Mouse (Mus musculus) ES-E14 (cell line): ENCODE data around the gene Hsf4. TPM values are rescaled to one million over a fixed set of nuclear protein-coding genes. Genes with fewer than 3 reads are reported as not detected.

ENCODE experiments used
- DNase-seq: peaks from one replicate; pipeline ENCODE4 v3.0.0-alpha.2; 2013; ENCODE audit warnings: low read depth, low spot score
- H3K27ac ChIP-seq: 2 replicates; pipeline ENCODE4 v1.5.1; 2012; ENCODE audit warnings: low read depth, mild to moderate bottlenecking, low read length, moderate library complexity, mixed read lengths; ENCODE audit not compliant: poor library complexity, insufficient read depth, severe bottlenecking
- H3K36me3 ChIP-seq: 2 replicates; pipeline ENCODE4 v1.6.1; 2012; ENCODE audit warnings: mild to moderate bottlenecking, low read length, moderate library complexity, mixed read lengths; ENCODE audit not compliant: control insufficient read depth, poor library complexity, insufficient read depth, severe bottlenecking
- H3K4me1 ChIP-seq, 2 experiments: fragments of 150-350 bp in 1 of 2; sonication (generic) in 1 of 2; 2 replicates each; pipeline ENCODE4 v1.6.1; 2012; ENCODE audit warnings: low read length in 2 of 2, mild to moderate bottlenecking in 1 of 2, mixed read lengths in 1 of 2; ENCODE audit not compliant: control insufficient read depth in 2 of 2, insufficient read depth in 2 of 2, poor library complexity in 1 of 2
- H3K4me3 ChIP-seq, 2 experiments: fragments of 150-350 bp in 1 of 2; sonication (generic) in 1 of 2; 2 replicates each; pipeline ENCODE4 v1.5.1; 2012; ENCODE audit warnings: low read length in 2 of 2, low read depth in 1 of 2, mild to moderate bottlenecking in 1 of 2, mixed read lengths in 1 of 2; ENCODE audit not compliant: insufficient read depth in 1 of 2, poor library complexity in 1 of 2, severe bottlenecking in 1 of 2
- H3K9ac ChIP-seq: 2 replicates; pipeline ENCODE4 v1.6.1; 2012; ENCODE audit warnings: low read depth, mild to moderate bottlenecking, low read length, mixed read lengths; ENCODE audit not compliant: poor library complexity, insufficient read depth, severe bottlenecking
- H3K9me3 ChIP-seq: fragments of 150-350 bp; sonication (generic); 2 replicates; pipeline ENCODE4 v1.6.1; 2012; ENCODE audit warnings: low read depth, mild to moderate bottlenecking, low read length; ENCODE audit not compliant: control insufficient read depth, insufficient read depth
- CHD2 ChIP-seq: IDR thresholded peaks from 2 replicates; pipeline ENCODE4 v1.6.1; 2014; ENCODE audit warnings: mild to moderate bottlenecking, low read depth, low read length, inconsistent platforms
- HCFC1 ChIP-seq: IDR thresholded peaks from 2 replicates; pipeline ENCODE4 v1.6.1; 2012; ENCODE audit warnings: low read length, inconsistent platforms, borderline replicate concordance; ENCODE audit not compliant: insufficient read depth
- MAFK ChIP-seq: IDR thresholded peaks from 2 replicates; pipeline ENCODE4 v1.6.1; 2014; ENCODE audit warnings: mild to moderate bottlenecking, low read depth, low read length, inconsistent platforms; ENCODE audit not compliant: insufficient read depth
- ZC3H11A ChIP-seq: IDR thresholded peaks from 2 replicates; pipeline ENCODE4 v1.6.1; 2012; ENCODE audit warnings: low read depth, mild to moderate bottlenecking, inconsistent platforms, low read length, borderline replicate concordance
- ZNF384 ChIP-seq: IDR thresholded peaks from 2 replicates; pipeline ENCODE4 v1.6.1; 2012; ENCODE audit warnings: low read depth, low read length, inconsistent platforms
- in situ Hi-C, 2 experiments: fragments of 600-800 bp; cut with MboI; formaldehyde crosslinking; loops; one replicate each; pipeline ENCODE4 v1.15.1; 2025; ENCODE audit warnings: low sequenced_read_pairs in 2 of 2, inconsistent platforms in 1 of 2; ENCODE audit not compliant: unreplicated experiment in 2 of 2
- total RNA-seq: library from RNA; depleted of rRNA; stranded (reverse); fragments of 300-350 nt; gene quantifications from 2 replicates; pipeline ENCODE4 v1.2.3, GENCODE M21; 2012

Gene Hsf4
- total RNA-seq, 1 experiment, result 0.45 TPM

- no peak for DNase-seq
- Histone ChIP-seq H3K9ac (no peak overlapping the region), H3K4me3 (no peak overlapping the region), H3K4me1 (no peaks in the 10 kb centered on the region), H3K9me3 (no peaks in the 10 kb centered on the region), H3K36me3 (peaks cover 10% of the 10 kb centered on the region; the same call in 1 of the 2 replicates), H3K27ac (no peak overlapping the region)
- in situ Hi-C loops, result no loop called here
- TF ChIP-seq HCFC1 (no peak), ZC3H11A (no peak), MAFK (no peak), ZNF384 (no peak), CHD2 (no peak)
Observed at GRCm38 (mm10) chr8:105312891-105313481, 43.4 kb downstream of the Hsf4 start.

GRCm38 (mm10) chr8:105313622-105314402 is 44.2 kb downstream of the Hsf4 start:
- in situ Hi-C loops, result no loop called here
- Histone ChIP-seq H3K36me3 (peaks cover 6% of the 10 kb centered on the region; the same call in 1 of the 2 replicates), H3K4me1 (no peaks in the 10 kb centered on the region), H3K4me3 (no peak overlapping the region), H3K9ac (no peak overlapping the region), H3K27ac (no peak overlapping the region), H3K9me3 (no peaks in the 10 kb centered on the region)
- no peak for DNase-seq
- TF ChIP-seq ZC3H11A (no peak), CHD2 (no peak), ZNF384 (no peak), MAFK (peak; percentile 73; the same call in 1 of the 2 replicates), HCFC1 (no peak)

- Histone ChIP-seq H3K4me3 (no peak overlapping the region), H3K4me1 (no peaks in the 10 kb centered on the region), H3K27ac (no peak overlapping the region), H3K36me3 (peaks cover 2% of the 10 kb centered on the region; the same call in 1 of the 2 replicates), H3K9me3 (no peaks in the 10 kb centered on the region), H3K9ac (no peak overlapping the region)
- no peak for DNase-seq
- in situ Hi-C loops, result no loop called here
- no peak for TF ChIP-seq CHD2
- TF ChIP-seq ZC3H11A, result no peak
Observed at GRCm38 (mm10) chr8:105315073-105315769, 45.6 kb downstream of the Hsf4 start.

GRCm38 (mm10) chr8:105317941-105318340 is 48.3 kb downstream of the Hsf4 start:
- no peak for TF ChIP-seq ZC3H11A
- TF ChIP-seq ZNF384, result no peak
- no peak for TF ChIP-seq CHD2
- TF ChIP-seq MAFK, result no peak
- no peak for TF ChIP-seq HCFC1
- DNase-seq, result no peak
- Histone ChIP-seq H3K4me1 (no peaks in the 10 kb centered on the region), H3K9me3 (no peaks in the 10 kb centered on the region), H3K27ac (no peak overlapping the region), H3K36me3 (peaks cover 2% of the 10 kb centered on the region; the same call in 1 of the 2 replicates), H3K9ac (no peak overlapping the region), H3K4me3 (no peak overlapping the region)
- in situ Hi-C loops, result no loop called here
